Mouse (Mus musculus) cerebellum, adult 18-20 months (tissue): ENCODE measurements around the gene Zfp131.

Experiments
- DNase-seq, 2 experiments: peaks; one replicate each; pipeline ENCODE4 v3.0.0; 2021

Gene Zfp131

GRCm38 (mm10) chr13:119754635-119755020, 36.1 kb downstream of the Zfp131 start:
- DNase-seq: no peak

- peak in 1 of 2 experiments; percentile 24 for DNase-seq
Observed at GRCm38 (mm10) chr13:119753859-119754634, 36.6 kb downstream of the Zfp131 start.

- no peak for DNase-seq
Observed at GRCm38 (mm10) chr13:119746930-119747329, 43.8 kb downstream of the Zfp131 start.

- no peak for DNase-seq
Observed at GRCm38 (mm10) chr13:119743470-119743869, 47.2 kb downstream of the Zfp131 start.

GRCm38 (mm10) chr13:119742711-119743415, 47.8 kb downstream of the Zfp131 start:
- DNase-seq: no peak

GRCm38 (mm10) chr13:119741390-119742237, 49.1 kb downstream of the Zfp131 start:
- no peak for DNase-seq

GRCm38 (mm10) chr13:119731448-119731847, 59.2 kb downstream of the Zfp131 start:
- DNase-seq: no peak

- DNase-seq: no peak
Observed at GRCm38 (mm10) chr13:119729406-119729805, 61.3 kb downstream of the Zfp131 start.

- DNase-seq: no peak
Observed at GRCm38 (mm10) chr13:119727608-119728387, 62.9 kb downstream of the Zfp131 start.

GRCm38 (mm10) chr13:119724541-119724940, 66.1 kb downstream of the Zfp131 start:
- no peak for DNase-seq

GRCm38 (mm10) chr13:119723368-119723767, 67.3 kb downstream of the Zfp131 start:
- no peak for DNase-seq

- DNase-seq: no peak
Observed at GRCm38 (mm10) chr13:119722447-119722846, 68.2 kb downstream of the Zfp131 start.

GRCm38 (mm10) chr13:119716105-119716504, 74.6 kb downstream of the Zfp131 start:
- no peak for DNase-seq
